Mouse (Mus musculus) retina, postnatal 7 days (tissue): ENCODE results near the gene Ikzf4.

Source experiments
- DNase-seq: peaks from one replicate; pipeline ENCODE4 v3.0.0-alpha.2; 2012; ENCODE audit warnings: low read depth, low spot score

The Ikzf4 gene

DNA sequence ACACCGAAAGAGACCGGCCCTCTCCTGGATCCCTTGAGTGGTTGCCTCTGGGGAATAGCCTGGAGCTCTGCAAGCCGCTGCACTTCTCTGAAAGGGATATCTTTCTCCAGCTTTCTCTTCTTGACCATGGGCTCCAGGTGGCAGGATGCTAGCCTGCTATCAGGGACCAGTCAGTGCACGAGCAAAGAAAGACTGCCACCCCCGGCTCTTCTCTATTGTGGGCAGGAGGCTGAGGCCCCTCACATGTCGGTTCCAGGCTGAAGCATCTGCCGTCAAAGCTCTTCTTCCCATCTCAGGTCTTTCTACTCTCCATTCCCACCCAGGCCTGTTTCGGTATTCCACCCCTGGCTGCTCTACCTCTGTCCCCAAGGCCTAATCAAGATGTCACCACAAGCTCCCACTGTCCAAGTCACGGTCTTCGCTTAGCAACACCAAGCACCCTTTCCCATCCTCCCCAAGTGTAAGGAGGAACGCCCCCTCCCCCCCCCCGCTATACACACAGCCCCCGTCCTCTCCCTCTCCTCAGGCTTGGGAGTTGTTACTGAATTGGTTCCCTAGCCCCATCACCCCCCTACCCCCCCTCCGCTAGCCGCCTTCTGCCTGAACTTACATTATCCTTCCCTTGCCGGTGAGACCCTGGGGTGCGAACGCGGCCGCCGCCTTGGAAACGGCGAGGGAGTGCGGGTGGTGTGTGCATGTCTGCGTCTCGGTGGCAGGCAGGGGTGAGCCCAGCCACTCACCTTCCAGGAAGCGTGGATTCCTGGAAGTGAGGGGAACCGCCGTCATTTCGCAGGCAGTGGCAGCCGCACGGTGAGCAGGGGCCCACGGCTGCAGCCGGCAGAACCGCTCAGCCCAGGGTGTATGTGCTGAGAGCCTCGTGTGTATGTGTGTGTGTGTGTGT is at the start of gene Ikzf4:
Ikzf4 (minus strand) TSS at position 881 of the 901 bp plus-strand sequence.
- no peak for DNase-seq

DNA sequence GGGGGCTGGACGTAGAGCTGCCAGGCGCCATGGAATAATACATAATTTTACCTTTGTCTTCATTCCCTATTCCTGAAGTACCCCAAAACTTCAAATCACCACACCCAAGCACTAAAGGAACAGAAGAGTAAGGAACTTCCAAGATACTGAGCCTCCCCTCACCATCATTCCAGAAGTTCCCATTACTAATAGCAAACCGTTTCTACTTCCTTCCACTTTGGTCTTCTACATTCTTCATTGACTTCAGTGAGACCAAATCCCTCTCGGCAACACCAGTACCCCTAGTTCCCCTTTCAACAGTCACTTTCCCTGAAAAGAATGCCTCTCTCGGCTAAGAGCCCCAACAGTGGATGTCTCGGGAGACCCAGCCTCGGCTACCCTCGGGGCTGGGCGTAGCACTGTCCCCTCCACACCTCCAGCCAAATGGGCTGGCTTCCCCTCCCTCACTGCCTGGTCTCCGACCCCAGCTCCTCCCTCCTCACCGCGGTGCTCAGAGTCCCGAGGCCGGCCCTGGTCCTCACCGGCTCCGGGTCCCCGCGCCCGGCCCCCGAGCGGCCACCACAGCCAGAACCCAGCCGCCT is 49.7 kb upstream of the Ikzf4 start:
- DNase-seq = no peak

DNA sequence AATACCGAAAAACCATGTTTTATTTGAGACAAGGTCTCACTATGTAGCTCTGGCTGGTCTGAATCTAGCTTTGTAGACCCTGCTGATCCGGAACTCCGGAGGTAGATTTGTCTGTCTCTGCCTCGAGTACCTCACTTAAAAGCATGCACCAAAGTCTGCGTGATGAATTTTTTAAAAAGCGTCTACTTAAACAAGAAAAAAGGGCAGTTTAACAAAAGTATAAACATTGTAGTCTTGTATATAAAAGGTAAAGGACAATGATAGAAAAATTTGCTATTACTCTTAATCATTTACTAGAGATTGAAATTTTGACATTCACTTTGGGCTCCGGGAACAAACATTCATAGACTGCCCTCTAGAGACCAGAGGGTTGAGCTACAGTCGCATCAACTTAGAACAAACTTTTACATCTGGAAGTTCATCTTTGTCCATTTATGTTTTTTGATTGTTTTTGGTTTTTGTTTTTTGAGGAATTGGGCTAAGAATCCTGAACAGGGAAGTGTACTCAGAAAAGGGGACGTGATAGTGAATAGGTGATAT is 28.7 kb upstream of the Ikzf4 start:
- DNase-seq = no peak

DNA sequence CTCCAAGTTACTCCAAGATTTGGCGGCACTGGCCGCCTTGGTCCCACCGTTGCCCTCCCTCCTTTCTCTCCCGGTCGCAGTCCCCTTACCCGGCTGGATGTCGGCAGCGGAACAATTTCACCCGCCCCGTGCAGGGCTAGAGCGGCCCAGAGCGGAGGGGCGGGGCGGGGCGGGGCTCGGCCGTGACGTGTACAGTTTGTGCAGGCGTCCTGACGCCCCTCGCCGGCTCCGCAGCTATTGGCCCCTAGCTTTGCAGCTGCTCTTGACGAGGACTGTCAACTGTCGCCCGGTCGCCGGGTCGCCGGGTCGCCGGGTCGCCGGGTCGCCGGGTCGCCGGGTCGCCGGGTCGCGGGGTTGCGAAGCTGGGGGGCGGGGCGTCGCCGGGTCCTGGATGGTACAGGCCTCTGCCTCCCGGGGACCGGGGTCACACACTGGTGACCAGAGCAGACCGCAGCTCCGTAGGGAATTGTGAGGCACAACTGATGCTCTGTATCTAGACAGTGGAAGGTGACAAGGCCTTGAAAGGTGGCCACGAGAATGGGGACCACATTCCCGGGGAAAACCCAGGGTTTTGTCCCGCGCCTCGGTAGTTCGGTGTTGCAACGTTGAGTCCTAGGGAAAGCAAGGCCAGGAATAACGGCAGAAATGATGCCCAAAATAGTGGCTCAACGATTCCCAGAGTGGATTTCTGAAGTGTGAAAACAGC is 28.1 kb upstream of the Ikzf4 start, which contains the start of gene Suox:
Suox (minus strand) TSS at position 311 of the 706 bp plus-strand sequence.
- DNase-seq = peak; percentile 54

GRCm38 (mm10) chr10:128671148-128671547 is 25.4 kb upstream of the Ikzf4 start:
- no peak for DNase-seq

- DNase-seq = no peak
Observed at GRCm38 (mm10) chr10:128668790-128669672, 23.2 kb upstream of the Ikzf4 start.

GRCm38 (mm10) chr10:128665806-128666205 is 20.0 kb upstream of the Ikzf4 start:
- no peak for DNase-seq

DNA sequence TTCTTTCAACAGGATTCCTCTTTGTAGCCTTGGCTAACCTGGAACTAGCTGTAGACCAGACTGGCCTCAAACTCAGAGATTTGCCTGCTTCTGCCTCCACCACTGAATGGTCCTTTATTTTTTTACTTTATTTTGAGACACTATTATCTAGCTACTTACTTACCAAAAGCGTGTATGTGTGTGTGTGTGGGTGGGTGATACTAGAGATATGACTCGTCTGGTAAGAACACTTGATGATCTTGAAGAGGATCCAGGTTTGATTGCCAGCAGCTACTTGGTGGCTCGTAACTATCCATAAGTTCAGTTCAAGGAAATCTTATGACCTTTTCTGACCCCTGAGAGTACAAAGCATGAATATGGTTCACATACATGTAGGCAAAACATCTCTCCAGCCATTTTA is 19.5 kb upstream of the Ikzf4 start:
- DNase-seq = no peak

DNA sequence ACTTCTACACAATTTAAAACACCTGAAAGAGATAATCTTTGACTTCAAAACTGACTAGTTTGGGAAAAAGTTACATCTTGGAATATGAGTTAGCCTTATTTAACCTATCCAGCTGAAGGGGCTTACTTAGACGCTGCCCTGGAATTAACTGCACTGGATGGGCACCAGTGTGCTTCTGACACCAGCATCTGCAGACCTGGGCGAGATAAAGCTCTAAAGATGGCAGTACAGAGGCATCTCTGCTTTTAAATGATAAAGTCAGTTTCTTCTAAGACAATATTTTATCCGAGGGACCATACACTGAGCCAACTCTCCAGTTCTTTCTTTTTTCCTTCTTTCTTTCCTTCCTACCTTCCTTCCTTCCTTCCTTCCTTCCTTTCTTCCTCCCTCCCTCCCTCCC is 19.0 kb upstream of the Ikzf4 start:
- no peak for DNase-seq

GRCm38 (mm10) chr10:128663441-128664220 is 17.8 kb upstream of the Ikzf4 start:
- DNase-seq = no peak

DNA sequence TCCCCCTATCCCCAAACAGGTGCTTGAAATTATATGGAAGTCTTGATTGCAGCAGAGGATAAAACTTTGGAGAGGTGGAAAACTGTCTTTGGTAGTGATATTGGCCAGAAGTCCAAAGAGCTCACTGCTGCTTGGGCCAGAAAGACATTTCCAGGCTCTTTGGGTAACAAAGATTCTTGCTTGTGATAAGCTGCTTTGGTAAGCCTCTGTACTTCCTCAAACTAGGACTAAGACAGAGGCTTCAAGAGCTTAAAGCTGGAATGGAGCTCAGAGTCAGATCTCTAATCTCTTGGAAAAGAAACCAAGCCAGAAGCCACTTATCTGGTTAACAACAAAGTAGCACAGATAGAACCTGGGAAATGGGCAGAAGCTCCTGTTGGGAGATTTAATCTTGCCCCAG is 16.7 kb upstream of the Ikzf4 start:
- DNase-seq = no peak

DNA sequence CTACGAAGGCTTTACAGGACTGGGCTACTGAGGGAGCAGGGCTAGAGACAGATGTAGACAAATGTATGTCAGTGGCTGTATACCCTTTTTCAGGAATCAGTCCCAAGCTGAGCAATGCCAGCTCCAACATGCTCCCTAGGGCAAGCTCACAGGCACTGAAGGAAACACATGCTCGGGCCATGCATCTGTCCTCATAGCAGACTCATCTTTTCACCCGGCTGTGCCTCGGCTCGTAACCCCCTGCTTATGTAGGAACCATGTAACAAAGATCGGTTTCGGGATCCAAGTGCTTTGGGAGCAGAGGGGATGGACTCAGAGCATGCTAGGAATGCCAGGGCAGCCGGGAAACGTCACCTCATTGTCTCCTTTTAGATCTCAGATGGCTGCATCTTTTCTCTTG is 13.7 kb upstream of the Ikzf4 start:
- DNase-seq = no peak

DNA sequence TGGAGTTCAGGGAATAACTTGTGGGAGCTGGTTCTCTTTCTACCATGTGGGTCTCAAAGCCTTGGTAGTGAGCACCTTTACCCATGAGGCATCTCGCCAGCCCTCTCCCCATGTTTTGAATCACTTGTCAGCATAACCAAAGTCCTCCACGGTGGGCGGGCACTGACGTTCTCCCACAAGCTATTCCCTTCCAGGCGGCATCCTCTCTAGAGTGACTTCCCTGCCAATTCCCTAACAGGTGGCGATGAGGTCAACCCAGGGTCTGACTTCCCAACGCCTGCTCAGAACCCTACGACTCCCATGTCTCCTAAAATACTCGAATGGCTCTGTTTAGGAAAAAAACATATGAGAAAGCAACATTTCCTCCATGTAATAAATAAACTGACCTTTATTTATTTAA is 12.1 kb upstream of the Ikzf4 start:
- no peak for DNase-seq

DNA sequence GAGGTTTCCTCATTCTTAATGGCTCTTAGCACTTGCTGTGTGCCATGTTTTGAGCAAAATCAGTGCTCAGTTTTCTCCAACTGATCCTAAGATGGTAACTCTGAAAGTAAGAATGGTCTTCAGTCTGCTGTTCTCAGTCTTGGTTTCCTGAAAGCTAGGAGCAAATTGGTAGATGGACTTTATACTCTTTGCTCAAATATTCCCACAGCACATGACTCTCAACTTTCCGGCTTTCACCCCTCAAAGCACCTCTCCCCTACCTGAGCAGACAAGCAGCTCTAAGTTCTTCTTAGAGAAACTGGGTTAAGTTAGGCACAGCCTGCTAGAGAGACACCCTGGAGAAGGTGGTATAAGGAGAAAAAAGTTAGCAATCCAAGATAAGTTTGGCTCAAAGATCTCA is 10.9 kb upstream of the Ikzf4 start:
- no peak for DNase-seq

DNA sequence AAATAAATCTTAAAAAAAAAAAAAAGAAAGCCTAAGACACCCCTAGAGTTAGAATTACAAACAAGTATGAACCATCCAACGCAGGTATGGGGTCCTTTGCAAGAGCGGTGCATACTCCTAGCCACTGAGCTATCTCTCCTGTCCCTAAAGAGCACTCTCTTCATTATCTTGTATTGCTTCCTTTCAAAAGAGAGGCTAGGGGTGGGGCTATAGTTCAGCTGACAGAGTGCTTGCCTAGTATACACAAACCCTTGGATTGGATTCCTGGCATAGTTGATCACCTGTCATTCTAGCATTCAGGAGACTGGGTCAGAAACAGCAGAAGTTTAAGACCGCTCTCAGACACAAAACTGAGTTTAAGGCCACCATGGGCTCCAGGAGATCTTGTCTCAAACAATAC is 9.5 kb upstream of the Ikzf4 start:
- DNase-seq = no peak

DNA sequence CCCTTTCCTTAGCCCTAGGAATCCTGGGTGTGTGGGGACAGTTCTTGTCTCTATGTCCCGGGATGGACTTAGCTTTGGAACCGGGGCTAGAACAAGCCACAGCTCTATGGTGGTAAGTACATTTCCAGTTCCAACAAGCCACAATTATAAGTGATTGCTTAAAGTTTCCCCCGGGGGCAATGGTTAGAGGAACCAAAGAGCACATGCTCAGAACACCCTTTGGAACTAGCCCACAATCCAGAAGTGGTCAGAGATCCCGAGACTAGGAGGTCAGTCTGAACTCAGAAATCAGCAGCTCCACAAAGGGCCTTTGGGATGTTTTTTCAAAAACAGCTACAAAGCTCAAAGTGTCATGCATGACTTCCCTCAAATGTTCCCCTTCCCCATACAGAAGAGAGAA is 8.1 kb upstream of the Ikzf4 start:
- DNase-seq = no peak

GRCm38 (mm10) chr10:128646139-128647089 is 623 bp upstream of the Ikzf4 start:
- no peak for DNase-seq

DNA sequence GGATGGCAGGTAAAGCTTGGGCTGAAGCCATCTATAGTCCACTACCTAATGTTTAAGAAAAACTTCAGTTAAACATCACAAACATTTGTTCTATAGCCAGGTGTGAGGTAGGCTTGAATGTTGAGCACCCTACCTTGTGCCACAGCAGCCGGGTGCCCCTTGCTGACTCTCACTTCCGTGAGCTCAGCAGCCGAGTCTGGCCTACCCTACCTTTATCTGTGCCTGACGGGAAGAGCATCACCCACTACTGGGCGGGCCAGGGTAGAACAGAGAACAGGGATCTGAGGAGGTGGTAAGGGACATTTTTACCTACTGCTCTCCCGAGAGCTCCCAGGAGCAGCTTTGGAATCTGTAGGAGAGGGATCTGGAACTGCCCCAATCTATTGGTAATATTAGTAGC is 3.0 kb downstream of the Ikzf4 start:
- DNase-seq = no peak

- no peak for DNase-seq
Observed at GRCm38 (mm10) chr10:128641871-128642270, 3.9 kb downstream of the Ikzf4 start.
